Mouse (Mus musculus): ENCODE results near the gene Vmn2r69. TPM values are rescaled to one million over a fixed set of nuclear protein-coding genes. Genes with fewer than 3 reads are reported as not detected.

Gene Vmn2r69
- not detected for polyA plus RNA-seq (2012; fragmentation: generic; extraction: Trizol)

GRCm38 (mm10) chr7:85415820-85416219 lies at the start of gene Vmn2r69:
Vmn2r69 (minus strand) TSS chr7:85415920.

Other genes with a start within 250 kb of the Vmn2r69 start
- gene Vmn2r68, start 178.1 kb downstream of the Vmn2r69 start, polyA plus RNA-seq (2012; fragmentation: generic; extraction: Trizol) = not detected
- gene Vmn2r71, start 147.2 kb upstream of the Vmn2r69 start, polyA plus RNA-seq (2012; fragmentation: generic; extraction: Trizol) = not detected
- gene Vmn2r70, start 153.3 kb upstream of the Vmn2r69 start, polyA plus RNA-seq (2012; fragmentation: generic; extraction: Trizol) = not detected